ENCODE assay signal across 9 mouse cellular contexts in the genomic region with DNA sequence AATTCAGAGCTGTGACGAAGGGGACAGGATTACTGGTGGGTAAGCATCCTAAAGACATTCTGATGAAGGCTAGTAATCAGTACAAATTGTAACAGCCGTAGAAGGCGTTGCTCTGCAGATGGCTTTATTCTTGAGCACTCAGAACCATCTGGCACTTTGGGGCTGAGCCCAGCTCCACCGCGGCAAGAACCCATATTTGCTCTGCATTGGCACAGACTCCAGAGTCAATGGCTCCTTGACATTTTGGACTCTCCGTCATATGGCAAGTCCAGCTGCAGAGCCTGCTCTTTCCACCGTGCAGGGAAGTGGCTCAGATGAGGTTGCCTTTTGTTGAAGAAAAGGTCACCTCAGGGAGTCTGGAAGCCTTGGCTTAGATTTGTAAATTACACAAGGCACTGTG.
DNase-seq lines count a peak whose midpoint lies in the region; ATAC-seq and TF ChIP-seq lines count a peak whose summit lies in the region.
"Had no signal": no experiment of that assay in that cellular context is flagged by ENCODE, and none has a peak within 500 bp of the region (broad histone marks: within the 10 kb centered on the region; RNA-seq: fewer than 3 reads in every experiment).

No protein-coding gene starts in this region.

- H3K9ac ChIP-seq in midbrain, embryonic 16.5 days (ENCODE audit: low read depth, low read length) = no peak overlapping the region
- no peak overlapping the region for H3K9ac ChIP-seq in midbrain, embryonic 15.5 days
- H3K9ac ChIP-seq in forebrain, embryonic 15.5 days (replicated peaks) = no peak overlapping the region
- H3K9ac ChIP-seq in kidney, embryonic 16.5 days (replicated peaks; ENCODE audit: low read length) = no peak overlapping the region

- TF ChIP-seq CTCF in layer of hippocampus, adult 2 months (conservative IDR thresholded peaks at IDR 0.05) = no peak

- peak; percentile 54 for ATAC-seq in midbrain, embryonic 16.5 days
- no peak for ATAC-seq in midbrain, embryonic 15.5 days (replicated peaks)
- ATAC-seq in forebrain, embryonic 15.5 days (replicated peaks) = peak; percentile 91
- ATAC-seq in kidney, embryonic 16.5 days (ENCODE audit: low FRiP score, low TSS enrichment) = no peak

- no peaks in the 10 kb centered on the region for H3K36me3 ChIP-seq in midbrain, embryonic 16.5 days (ENCODE audit: control insufficient read depth, insufficient read depth, low read length)
- H3K36me3 ChIP-seq in midbrain, embryonic 15.5 days (replicated peaks) = no peaks in the 10 kb centered on the region
- no peaks in the 10 kb centered on the region for H3K36me3 ChIP-seq in forebrain, embryonic 15.5 days
- no peaks in the 10 kb centered on the region for H3K36me3 ChIP-seq in kidney, embryonic 16.5 days (ENCODE audit: insufficient read depth, low read length)

- no peaks in the 10 kb centered on the region for H3K27me3 ChIP-seq in midbrain, embryonic 16.5 days (ENCODE audit: control insufficient read depth, insufficient read depth, low read depth, low read length)
- H3K27me3 ChIP-seq in midbrain, embryonic 15.5 days (replicated peaks) = no peaks in the 10 kb centered on the region
- no peaks in the 10 kb centered on the region for H3K27me3 ChIP-seq in forebrain, embryonic 15.5 days
- no peaks in the 10 kb centered on the region for H3K27me3 ChIP-seq in kidney, embryonic 16.5 days (ENCODE audit: insufficient read depth, low read length)

- no peaks in the 10 kb centered on the region for H3K9me3 ChIP-seq in midbrain, embryonic 16.5 days (replicated peaks; ENCODE audit: control insufficient read depth, low read length, poor library complexity, severe bottlenecking)
- H3K9me3 ChIP-seq in midbrain, embryonic 15.5 days = no peaks in the 10 kb centered on the region
- no peaks in the 10 kb centered on the region for H3K9me3 ChIP-seq in forebrain, embryonic 15.5 days
- no peaks in the 10 kb centered on the region for H3K9me3 ChIP-seq in kidney, embryonic 16.5 days (ENCODE audit: low read length)

- no peak overlapping the region for H3K4me2 ChIP-seq in midbrain, embryonic 16.5 days (ENCODE audit: low read length)
- no peak overlapping the region for H3K4me2 ChIP-seq in midbrain, embryonic 15.5 days
- H3K4me2 ChIP-seq in forebrain, embryonic 15.5 days (replicated peaks) = no peak overlapping the region
- H3K4me2 ChIP-seq in kidney, embryonic 16.5 days (replicated peaks; ENCODE audit: low read depth, low read length) = no peak overlapping the region

- WGBS in midbrain, embryonic 16.5 days = 53% methylated on average over 7 of the region's 7 CpGs
- 50% methylated on average over 7 of the region's 7 CpGs for whole genome bisulfite sequencing in midbrain, embryonic 15.5 days
- WGBS in forebrain, embryonic 15.5 days = 19% methylated on average over 7 of the region's 7 CpGs
- WGBS in kidney, embryonic 16.5 days = 70% methylated on average over 7 of the region's 7 CpGs

- no peak overlapping the region for H3K27ac ChIP-seq in midbrain, embryonic 16.5 days (ENCODE audit: low read length)
- H3K27ac ChIP-seq in midbrain, embryonic 15.5 days = no peak overlapping the region
- H3K27ac ChIP-seq in forebrain, embryonic 15.5 days (replicated peaks) = peak overlapping the region; percentile 75
- H3K27ac ChIP-seq in layer of hippocampus, adult 2 months = peak overlapping the region; percentile 73
- no peak overlapping the region for H3K27ac ChIP-seq in kidney, embryonic 16.5 days (ENCODE audit: low read length)
- H3K27ac ChIP-seq: macrophage had no signal

- H3K4me3 ChIP-seq in midbrain, embryonic 16.5 days (ENCODE audit: low read depth, low read length) = no peak overlapping the region
- no peak overlapping the region for H3K4me3 ChIP-seq in midbrain, embryonic 15.5 days
- H3K4me3 ChIP-seq in forebrain, embryonic 15.5 days = no peak overlapping the region
- H3K4me3 ChIP-seq in layer of hippocampus, adult 2 months = no peak overlapping the region
- no peak overlapping the region for H3K4me3 ChIP-seq in kidney, embryonic 16.5 days (ENCODE audit: low read length)

- H3K4me1 ChIP-seq in midbrain, embryonic 16.5 days (ENCODE audit: control insufficient read depth, insufficient read depth, low read length) = no peaks in the 10 kb centered on the region; the same call in 1 of the 2 replicates
- peaks cover 5% of the 10 kb centered on the region; the same call in 1 of the 2 replicates for H3K4me1 ChIP-seq in midbrain, embryonic 15.5 days
- peaks cover 21% of the 10 kb centered on the region for H3K4me1 ChIP-seq in forebrain, embryonic 15.5 days
- no peaks in the 10 kb centered on the region for H3K4me1 ChIP-seq in kidney, embryonic 16.5 days (ENCODE audit: insufficient read depth, low read length)

- peak; percentile 63 to 82 for DNase-seq in layer of hippocampus, adult 2 months (ENCODE audit: low spot score in 2 of 2)
- DNase-seq in lung, postnatal 10 days = peak; percentile 82
- DNase-seq in embryo, embryonic 10.5 days (ENCODE audit: low spot score) = no peak
- DNase-seq in ovary, adult 18-20 months (ENCODE audit: low spot score) = no peak

Comparison
In these comparisons a context has a peak if more than half of its experiments do, and no peak if none do; other contexts are left out.
1. ATAC-seq: peak in midbrain, embryonic 16.5 days (single experiment) and forebrain, embryonic 15.5 days (single experiment); none in midbrain, embryonic 15.5 days (single experiment) and kidney, embryonic 16.5 days (single experiment).
2. H3K27ac ChIP-seq: peak in forebrain, embryonic 15.5 days (single experiment) and layer of hippocampus, adult 2 months (single experiment); none in midbrain, embryonic 16.5 days (single experiment), midbrain, embryonic 15.5 days (single experiment) and kidney, embryonic 16.5 days (single experiment).
3. DNase-seq: peak in layer of hippocampus, adult 2 months (2 of 2) and lung, postnatal 10 days (single experiment); none in embryo, embryonic 10.5 days (single experiment) and ovary, adult 18-20 months (single experiment).